Mouse (Mus musculus) neural tube, embryonic 10.5 days (tissue): ENCODE data around the gene Hdgfl2.
A peak's percentile ranks its signal among the peaks of the same experiment; 100 is the strongest.
"Not testable (repeated sequence)": the region's sequence is repeated elsewhere in the genome, so short reads cannot be mapped to it uniquely, and the experiment has no call there.

Experiments used
- DNase-seq: peaks from one replicate; pipeline ENCODE4 v3.0.0-alpha.2; 2017; ENCODE audit warnings: low spot score; ENCODE audit errors: extremely low spot score

Hdgfl2 gene

GRCm38 (mm10) chr17:56103465-56104285 lies 24.2 kb downstream of the Hdgfl2 start:
- no peak for DNase-seq

DNA sequence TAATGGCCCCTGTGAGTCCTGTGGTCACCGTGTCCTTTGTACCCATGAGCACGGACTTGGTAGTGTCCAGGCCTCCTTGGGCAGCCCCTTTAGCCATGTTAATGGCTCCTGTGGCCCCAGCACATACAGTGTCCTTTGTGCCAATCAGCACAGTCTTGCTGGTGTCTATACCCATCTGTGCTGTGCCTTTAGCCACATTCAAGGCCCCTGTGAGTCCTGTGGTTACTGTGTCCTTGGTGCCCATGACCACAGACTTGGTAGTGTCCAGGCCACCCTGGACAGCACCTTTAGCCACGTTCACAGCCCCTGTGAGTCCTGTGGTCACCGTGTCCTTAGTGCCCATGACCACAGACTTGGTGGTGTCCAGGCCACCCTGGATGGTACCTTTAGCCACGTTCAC lies 25.4 kb downstream of the Hdgfl2 start:
- not testable (repeated sequence) for DNase-seq

- not testable (repeated sequence) for DNase-seq
These were observed 27.0 kb downstream of the Hdgfl2 start for GRCm38 (mm10) chr17:56106436-56106835.

- no peak for DNase-seq
These were observed 27.5 kb downstream of the Hdgfl2 start for GRCm38 (mm10) chr17:56106981-56107380.

DNA sequence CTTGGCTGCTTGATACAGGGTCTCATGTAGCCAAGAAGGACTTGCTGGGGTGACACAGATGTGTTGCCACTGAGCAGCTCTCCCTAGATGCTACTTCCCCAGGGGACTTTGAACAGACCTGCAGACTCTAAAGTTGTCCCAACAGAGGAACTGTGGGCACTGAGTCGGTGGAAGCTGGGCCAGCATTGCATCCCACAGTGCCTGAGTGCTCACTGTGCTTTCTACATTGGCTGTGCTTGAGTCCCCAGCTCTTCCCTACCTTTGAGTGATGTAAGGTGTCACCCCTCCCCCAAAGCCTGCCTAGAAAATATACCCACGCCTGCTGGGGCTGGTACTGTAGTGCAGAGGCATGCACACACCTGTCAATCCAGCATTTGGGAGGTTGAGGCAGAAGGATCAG lies 28.3 kb downstream of the Hdgfl2 start:
- no peak for DNase-seq

GRCm38 (mm10) chr17:56108334-56109044 lies 29.1 kb downstream of the Hdgfl2 start:
- DNase-seq: no peak

- DNase-seq: no peak
These were observed 30.0 kb downstream of the Hdgfl2 start, which contains the start of gene Plin4 for GRCm38 (mm10) chr17:56109219-56110051. Gene Plin4, minus strand, starts transcription at chr17:56109803.

DNA sequence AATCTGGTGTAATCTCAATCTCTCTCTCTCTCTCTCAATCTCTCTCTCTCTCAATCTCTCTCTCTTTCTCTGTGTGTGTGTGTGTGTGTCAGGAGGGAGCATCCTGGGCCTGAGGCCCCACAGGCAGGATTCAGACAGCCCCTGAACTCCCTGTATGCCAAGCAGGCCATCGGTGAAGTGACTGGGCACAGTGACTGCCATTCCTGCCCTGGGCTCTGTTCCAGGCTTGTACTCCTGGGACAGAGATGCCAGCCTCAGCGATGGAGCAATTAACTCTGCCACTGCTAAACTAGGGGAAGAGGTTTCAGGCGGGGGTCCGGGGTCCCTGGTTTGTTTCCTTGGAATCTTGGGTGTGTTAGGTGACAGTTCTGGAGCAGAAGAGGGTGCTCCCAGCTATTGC lies 31.1 kb downstream of the Hdgfl2 start:
- no peak for DNase-seq

- DNase-seq: no peak
These were observed 31.6 kb downstream of the Hdgfl2 start for GRCm38 (mm10) chr17:56111021-56111420.

- DNase-seq: peak; percentile 73
These were observed 32.4 kb downstream of the Hdgfl2 start for GRCm38 (mm10) chr17:56111864-56112263.

DNA sequence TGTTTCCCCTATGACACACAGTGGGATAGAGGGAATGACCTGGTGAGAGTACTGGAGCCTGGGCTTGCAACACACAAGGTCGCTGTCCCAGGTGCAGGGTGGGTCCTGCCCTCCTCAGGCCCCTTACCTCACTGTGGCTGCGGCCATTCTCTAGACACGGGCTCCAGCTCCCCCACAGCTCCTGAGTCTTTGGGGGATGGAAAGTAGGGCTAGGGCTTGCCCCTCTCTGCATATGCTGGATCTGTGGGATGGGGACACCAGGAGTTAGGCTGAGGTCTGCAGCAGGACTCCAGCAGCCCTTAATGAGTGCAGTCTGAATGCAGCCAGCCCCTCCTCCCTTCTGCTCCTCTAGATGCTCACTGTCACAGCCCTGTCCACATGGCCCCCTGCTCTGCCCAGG lies 33.3 kb downstream of the Hdgfl2 start:
- DNase-seq: no peak

DNA sequence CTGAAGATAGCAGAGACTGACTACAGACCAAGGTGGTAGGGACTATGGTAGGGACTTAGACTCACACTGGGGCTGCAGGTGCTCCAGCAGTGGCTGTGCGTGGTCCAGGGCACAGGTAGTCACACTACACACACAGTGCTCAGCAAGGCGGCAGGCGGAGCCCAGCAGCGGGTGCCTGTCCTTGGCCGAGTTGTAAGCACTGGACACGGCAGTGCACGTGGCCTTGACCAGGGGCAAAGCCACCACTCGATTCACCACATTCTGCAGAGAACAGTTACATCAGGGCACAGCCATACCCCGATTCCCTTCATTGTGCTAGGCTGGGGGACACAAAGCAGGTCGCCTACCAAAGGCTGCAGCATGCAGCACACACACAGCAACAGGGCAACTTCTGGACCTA lies 36.8 kb downstream of the Hdgfl2 start:
- DNase-seq: no peak

DNA sequence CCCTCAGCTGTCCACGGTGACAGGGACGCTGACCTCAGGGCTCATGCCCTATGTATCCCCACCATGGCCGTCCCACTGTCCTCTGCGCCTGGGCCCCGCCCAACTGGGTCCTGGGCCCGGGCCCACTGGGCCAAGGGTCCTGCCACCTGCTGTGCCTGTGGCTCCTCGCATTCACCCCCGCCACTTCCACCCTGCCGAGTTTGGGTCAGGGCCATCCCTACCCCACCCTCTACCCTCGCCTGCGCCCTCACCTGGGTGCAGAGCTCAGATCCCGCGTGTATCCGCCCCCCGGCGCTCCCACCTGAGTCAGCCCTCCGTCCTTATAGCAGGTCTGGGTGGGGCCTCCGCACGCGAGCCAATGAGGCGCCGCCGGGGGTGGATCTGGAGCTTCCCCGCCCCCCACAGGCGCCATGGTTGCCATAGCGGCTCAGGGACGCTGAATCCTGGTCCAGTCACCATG lies 37.8 kb downstream of the Hdgfl2 start, which contains the start of gene Plin5:
TSS of gene Plin5 (minus strand) at position 346 of the 460 bp plus-strand sequence.
- DNase-seq: peak; percentile 54

GRCm38 (mm10) chr17:56119431-56119830 lies 40.0 kb downstream of the Hdgfl2 start:
- no peak for DNase-seq

DNA sequence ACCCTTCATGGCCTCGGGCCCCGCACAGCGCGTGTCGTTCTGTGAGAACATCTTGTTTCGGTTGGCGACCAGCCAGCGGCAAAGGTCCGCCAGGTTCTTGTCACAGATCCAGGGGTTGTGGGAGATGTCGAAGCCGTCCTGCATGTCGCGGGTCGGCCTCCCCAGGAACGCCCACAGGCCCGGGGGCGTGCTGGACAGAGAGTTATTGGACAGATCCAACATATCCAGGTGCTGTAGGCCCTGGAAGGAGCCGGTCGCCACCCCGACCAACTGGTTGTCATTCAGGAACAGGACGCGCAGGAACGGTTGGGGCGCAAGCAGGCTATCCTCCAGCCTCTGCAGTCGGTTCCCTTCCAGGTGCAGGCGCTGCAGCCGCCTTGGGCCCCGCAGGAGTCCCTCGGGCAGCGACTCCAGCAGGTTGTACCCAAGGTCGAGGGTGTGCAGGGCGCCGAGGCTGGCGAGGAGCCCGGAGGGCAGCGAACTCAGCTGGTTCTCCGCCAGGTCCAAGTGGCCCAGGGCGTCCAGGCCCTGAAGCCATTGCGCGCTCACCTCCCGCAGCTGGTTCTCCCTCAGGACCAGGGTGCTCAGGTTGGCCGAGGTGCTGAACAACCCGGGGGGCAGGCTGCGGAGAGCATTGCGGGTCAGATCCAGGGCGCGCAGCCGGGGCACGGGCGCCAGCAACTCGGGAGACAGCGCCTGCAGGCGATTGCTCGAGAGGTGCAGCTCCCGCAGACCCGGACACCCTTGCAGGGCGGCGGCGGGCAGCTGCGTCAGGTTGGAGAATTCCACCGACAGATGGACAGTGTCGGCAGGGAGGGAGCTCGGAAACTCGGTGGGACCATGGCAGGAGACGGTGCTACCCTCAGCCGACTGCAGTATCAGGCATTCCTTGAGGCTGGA lies 40.8 kb downstream of the Hdgfl2 start:
- DNase-seq: peak; percentile 35

DNA sequence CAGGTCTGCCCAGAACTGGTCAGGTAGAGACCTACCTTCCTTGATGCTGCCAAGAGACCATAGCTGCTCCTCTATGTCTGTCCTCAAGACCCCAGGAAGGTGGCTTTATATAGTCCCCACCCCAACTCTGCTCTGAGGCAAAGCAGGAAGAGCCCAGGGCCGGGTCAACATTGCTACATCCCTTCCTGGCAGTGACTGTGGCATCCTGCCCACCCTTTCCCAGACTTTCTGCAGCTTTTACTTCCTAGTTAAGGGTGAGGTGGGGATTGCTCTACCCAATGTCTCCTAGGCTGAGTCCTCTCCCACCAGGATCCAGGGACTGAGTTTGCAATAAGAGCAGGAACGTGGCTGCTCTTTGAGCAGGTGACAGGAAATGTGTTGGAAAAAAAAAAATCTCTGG lies 42.4 kb downstream of the Hdgfl2 start, which contains the start of gene Lrg1:
TSS of gene Lrg1 (minus strand) at position 176 of the 400 bp plus-strand sequence.
- DNase-seq: no peak

GRCm38 (mm10) chr17:56123161-56123560 lies 43.7 kb downstream of the Hdgfl2 start:
- no peak for DNase-seq

GRCm38 (mm10) chr17:56123681-56124340 lies 44.4 kb downstream of the Hdgfl2 start:
- peak; percentile 27 for DNase-seq

DNA sequence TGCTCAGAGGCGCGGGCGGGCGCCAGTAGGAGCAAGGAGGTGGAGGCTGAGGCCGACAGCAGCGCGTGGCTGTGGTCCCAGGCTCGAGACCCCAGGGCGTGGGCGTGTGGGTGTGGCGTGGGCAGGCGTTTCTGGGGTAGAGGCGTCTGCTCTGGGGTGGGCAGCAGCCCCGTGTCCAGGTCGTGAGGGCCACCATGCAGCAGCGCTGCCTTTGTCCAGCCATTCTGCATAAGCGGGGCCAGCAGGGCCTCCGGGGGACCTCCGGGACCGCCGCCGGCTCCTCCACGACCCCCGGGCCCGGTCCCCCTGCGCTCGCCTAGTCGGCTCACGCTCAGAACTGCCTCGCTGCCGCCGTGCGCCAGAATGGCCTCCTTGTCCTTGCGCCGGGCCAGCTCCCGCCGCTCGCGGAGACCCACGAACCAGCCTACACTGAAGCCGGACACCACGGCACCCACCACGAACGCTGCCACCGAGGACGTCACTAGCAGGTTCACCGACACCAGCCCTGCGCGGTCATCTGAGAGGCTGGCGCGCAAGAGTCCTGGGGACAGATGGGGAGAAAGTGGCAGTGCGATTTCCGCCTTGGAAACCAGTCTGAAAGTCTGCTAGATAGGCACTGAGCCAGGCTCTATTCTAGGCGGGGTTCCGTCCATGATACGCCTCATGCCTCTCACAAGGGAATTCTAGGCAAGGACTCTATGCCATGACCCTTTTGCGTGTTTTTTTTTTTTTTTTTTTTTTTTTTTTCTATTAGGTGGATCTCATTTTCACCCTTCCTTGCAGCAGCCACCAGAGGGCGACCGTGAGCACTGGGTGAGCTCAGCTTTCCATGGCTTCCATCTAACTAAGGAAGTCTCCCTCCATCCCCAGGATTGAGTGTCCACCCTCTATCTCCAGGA lies 45.2 kb downstream of the Hdgfl2 start:
- peak; percentile 59 for DNase-seq
